Mouse (Mus musculus): ENCODE results near the gene Fam240a.

Gene Fam240a

GRCm38 (mm10) chr9:110945343-110945742, 28.7 kb upstream of the Fam240a start:
- DNase-seq (ENCODE audit: low read depth, low spot score), result peak; percentile 57

GRCm38 (mm10) chr9:110944265-110944664, 27.6 kb upstream of the Fam240a start:
- peak; percentile 80 for DNase-seq (ENCODE audit: low read depth, low spot score)

- DNase-seq (ENCODE audit: low read depth, low spot score), result no peak
These were observed 21.1 kb upstream of the Fam240a start for GRCm38 (mm10) chr9:110937506-110938490.

- DNase-seq (ENCODE audit: low read depth, low spot score), result no peak
These were observed 19.3 kb upstream of the Fam240a start for GRCm38 (mm10) chr9:110935941-110936340.

- no peak for DNase-seq (ENCODE audit: low read depth, low spot score)
These were observed 17.3 kb upstream of the Fam240a start for GRCm38 (mm10) chr9:110933850-110934437.

- no peak for DNase-seq (ENCODE audit: low read depth, low spot score)
These were observed 14.9 kb upstream of the Fam240a start for GRCm38 (mm10) chr9:110931573-110931972.

- DNase-seq (ENCODE audit: low read depth, low spot score), result peak; percentile 79
These were observed 6.1 kb upstream of the Fam240a start for GRCm38 (mm10) chr9:110922759-110923158.

- no peak for DNase-seq (ENCODE audit: low read depth, low spot score)
These were observed 4.2 kb upstream of the Fam240a start for GRCm38 (mm10) chr9:110920665-110921419.

- no peak for DNase-seq (ENCODE audit: low read depth, low spot score)
These were observed 1.2 kb downstream of the Fam240a start for GRCm38 (mm10) chr9:110915466-110915865.

GRCm38 (mm10) chr9:110914631-110915236, 1.9 kb downstream of the Fam240a start:
- DNase-seq (ENCODE audit: low read depth, low spot score), result peak; percentile 48

- DNase-seq (ENCODE audit: low read depth, low spot score), result no peak
These were observed 7.2 kb downstream of the Fam240a start for GRCm38 (mm10) chr9:110909371-110909967.

- no peak for DNase-seq (ENCODE audit: low read depth, low spot score)
These were observed 8.0 kb downstream of the Fam240a start for GRCm38 (mm10) chr9:110908631-110909016.

GRCm38 (mm10) chr9:110907838-110908630, 8.6 kb downstream of the Fam240a start:
- DNase-seq (ENCODE audit: low read depth, low spot score), result no peak

- DNase-seq (ENCODE audit: low read depth, low spot score), result no peak
These were observed 9.3 kb downstream of the Fam240a start for GRCm38 (mm10) chr9:110907201-110907837.

GRCm38 (mm10) chr9:110902271-110902670, 14.4 kb downstream of the Fam240a start:
- DNase-seq (ENCODE audit: low read depth, low spot score), result no peak

- no peak for DNase-seq (ENCODE audit: low read depth, low spot score)
These were observed 15.5 kb downstream of the Fam240a start for GRCm38 (mm10) chr9:110901204-110901603.

- DNase-seq (ENCODE audit: low read depth, low spot score), result no peak
These were observed 17.1 kb downstream of the Fam240a start for GRCm38 (mm10) chr9:110899451-110900008.

GRCm38 (mm10) chr9:110896595-110896994, 20.1 kb downstream of the Fam240a start:
- peak; percentile 78 for DNase-seq (ENCODE audit: low read depth, low spot score)

GRCm38 (mm10) chr9:110895994-110896393, 20.7 kb downstream of the Fam240a start:
- no peak for DNase-seq (ENCODE audit: low read depth, low spot score)

- DNase-seq (ENCODE audit: low read depth, low spot score), result no peak
These were observed 21.2 kb downstream of the Fam240a start for GRCm38 (mm10) chr9:110895507-110895906.
